Mouse (Mus musculus): ENCODE results near the gene Arid5a.

DNA sequence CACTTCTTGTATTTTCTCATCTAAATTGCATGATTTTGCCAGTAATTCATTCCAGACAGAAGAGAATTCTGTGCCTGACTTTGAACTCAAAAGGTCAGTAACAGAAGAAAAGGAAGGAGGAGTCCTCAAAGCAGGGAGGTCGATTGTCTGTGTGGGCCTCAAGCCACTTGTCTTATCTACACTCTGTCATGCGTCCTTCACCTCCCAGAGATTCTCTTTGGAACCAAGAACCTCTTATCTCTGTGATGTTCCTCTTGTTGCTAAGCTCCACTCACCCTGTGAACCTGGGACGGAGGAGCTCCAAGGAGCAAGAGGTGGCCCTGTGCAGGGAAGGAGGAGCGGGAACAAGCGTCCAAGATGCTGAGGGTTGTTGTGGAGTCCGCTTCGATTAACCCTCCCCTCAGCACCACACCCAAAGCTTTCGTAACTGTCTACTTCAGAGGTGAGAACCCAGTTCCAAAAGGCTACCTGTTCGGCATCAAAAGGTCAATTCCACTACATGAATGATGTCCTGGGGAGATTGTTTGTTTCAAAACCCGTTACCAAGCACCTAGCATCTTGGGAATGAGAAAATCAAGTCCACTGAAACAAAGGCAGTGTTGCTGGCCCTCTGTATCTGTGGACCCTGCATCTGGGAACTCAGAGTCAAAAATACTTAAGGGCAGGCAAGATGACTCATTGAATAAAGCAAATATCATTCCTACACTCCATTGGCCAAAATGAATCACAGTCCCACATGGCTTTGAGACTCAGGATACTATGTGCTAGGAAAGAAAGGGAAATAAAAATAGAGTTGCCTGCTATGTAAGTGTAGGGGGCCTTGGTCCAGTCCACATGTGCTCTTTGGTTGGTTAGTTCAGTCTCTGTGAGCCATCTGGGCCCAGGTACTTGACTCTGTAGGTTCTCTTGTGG lies 64.7 kb downstream of the Arid5a start, which contains the start of gene Fer1l5:
- TF ChIP-seq CTCF (IDR thresholded peaks at IDR 0.05; ENCODE audit: extremely low read depth, insufficient read depth, low read length) (no peak), POLR2A (IDR thresholded peaks at IDR 0.05; ENCODE audit: extremely low read depth, insufficient read depth, low read length) (no peak)

All from cortical plate, adult 2 months (tissue).